Comparison of ENCODE assay signal across 9 mouse cellular contexts in genomic region chr12:73583813-73584609, GRCm38 (mm10). TPM values are rescaled to one million over a fixed set of nuclear protein-coding genes. Genes with fewer than 3 reads are reported as not detected.
DNase-seq lines count a peak whose midpoint lies in the region; ATAC-seq and TF ChIP-seq lines count a peak whose summit lies in the region.
"Had no signal": no experiment of that assay in that cellular context is flagged by ENCODE, and none has a peak within 500 bp of the region (broad histone marks: within the 10 kb centered on the region; RNA-seq: fewer than 3 reads in every experiment).

No protein-coding gene starts in this region.

- no peaks in the 10 kb centered on the region; the same call in 1 of the 2 replicates for H3K27me3 ChIP-seq in cerebellum, adult 2 months (ENCODE audit: control insufficient read depth, insufficient read depth, low read length)
- H3K27me3 ChIP-seq in intestine, postnatal 0 days (replicated peaks; ENCODE audit: control insufficient read depth, insufficient read depth, low read length) = no peaks in the 10 kb centered on the region
- peaks cover 9% of the 10 kb centered on the region; the same call in 1 of the 2 replicates for H3K27me3 ChIP-seq in lung, embryonic 15.5 days

- peak overlapping the region; percentile 100 for H3K4me2 ChIP-seq in intestine, postnatal 0 days (replicated peaks; ENCODE audit: low read depth)
- peak overlapping the region; percentile 96 for H3K4me2 ChIP-seq in lung, embryonic 15.5 days

- ATAC-seq in intestine, postnatal 0 days = peak; percentile 58
- ATAC-seq in lung, embryonic 15.5 days (ENCODE audit: borderline replicate concordance, extremely low read depth, low FRiP score, low TSS enrichment) = peak; percentile 80

- H3K4me3 ChIP-seq in cerebellum, adult 2 months (replicated peaks; ENCODE audit: insufficient read depth, low read depth, low read length) = peak overlapping the region; percentile 0
- peak overlapping the region; percentile 75 for H3K4me3 ChIP-seq in intestine, postnatal 0 days (ENCODE audit: low read depth, low read length)
- peak overlapping the region; percentile 70 for H3K4me3 ChIP-seq in lung, embryonic 15.5 days

- TF ChIP-seq POLR2A in cerebellum, adult 2 months (IDR thresholded peaks at IDR 0.05; ENCODE audit: borderline replicate concordance, insufficient read depth, low read length) = no peak

- DNase-seq in cerebellum, adult 2 months = no peak
- no peak for DNase-seq in cerebellum, adult 11 months
- DNase-seq in ZHBTc4 (ENCODE audit: low read depth, low spot score) = peak; percentile 58
- peak; percentile 98 for DNase-seq in heart, adult 11 months
- DNase-seq in retina, postnatal 1 day = peak; percentile 59
- DNase-seq in frontal cortex, postnatal 14 days (ENCODE audit: low spot score in 2 of 2) = no peak

- WGBS in cerebellum, adult 2 months = 10% methylated on average over 33 of the region's 33 CpGs
- 8% methylated on average over 33 of the region's 33 CpGs for WGBS in intestine, postnatal 0 days
- WGBS in lung, embryonic 15.5 days = 6% methylated on average over 33 of the region's 33 CpGs

- no peak for TF ChIP-seq CTCF in cerebellum, adult 2 months (IDR thresholded peaks at IDR 0.05; ENCODE audit: borderline replicate concordance, insufficient read depth, low read depth, low read length)
- TF ChIP-seq CTCF in intestine, postnatal 0 days (IDR thresholded peaks at IDR 0.05; ENCODE audit: low read depth) = peak; percentile 67

- no peak overlapping the region for H3K27ac ChIP-seq in cerebellum, adult 2 months (ENCODE audit: insufficient read depth, low read length)
- H3K27ac ChIP-seq in intestine, postnatal 0 days (ENCODE audit: low read depth, low read length) = peak overlapping the region; percentile 66
- H3K27ac ChIP-seq in lung, embryonic 15.5 days = peak overlapping the region; percentile 90

- H3K36me3 ChIP-seq in intestine, postnatal 0 days (ENCODE audit: control insufficient read depth, insufficient read depth) = no peaks in the 10 kb centered on the region
- H3K36me3 ChIP-seq in lung, embryonic 15.5 days = no peaks in the 10 kb centered on the region

- H3K9me3 ChIP-seq in intestine, postnatal 0 days (ENCODE audit: control insufficient read depth) = no peaks in the 10 kb centered on the region
- no peaks in the 10 kb centered on the region for H3K9me3 ChIP-seq in lung, embryonic 15.5 days

- H3K4me1 ChIP-seq in cerebellum, adult 2 months (ENCODE audit: control insufficient read depth, insufficient read depth, low read length) = no peaks in the 10 kb centered on the region
- no peaks in the 10 kb centered on the region; the same call in 1 of the 2 replicates for H3K4me1 ChIP-seq in intestine, postnatal 0 days (replicated peaks; ENCODE audit: control insufficient read depth, insufficient read depth, low read length)
- peaks cover 8% of the 10 kb centered on the region for H3K4me1 ChIP-seq in lung, embryonic 15.5 days

- peak overlapping the region; percentile 60 for H3K9ac ChIP-seq in intestine, postnatal 0 days (ENCODE audit: low read depth, low read length)
- H3K9ac ChIP-seq in lung, embryonic 15.5 days = peak overlapping the region; percentile 93

RNA-seq across cellular contexts. Expression of gene Prkch, which starts 0.6 kb away (rescaled TPM):
- polyA plus RNA-seq in cerebellum, adult 2 months (2012; rRNA removed) = 3.2 and 3.4 TPM in 2 replicates
- 3.3 and 3.7 TPM in 2 replicates for polyA plus RNA-seq in intestine, postnatal 0 days (2015; fragmentation: Nextera tagmentation; extraction: Ambion mirVana)
- 15.8 and 16.4 TPM in 2 replicates for polyA plus RNA-seq in lung, embryonic 15.5 days (2015; fragmentation: Nextera tagmentation; extraction: Ambion mirVana)

RNA-seq across cellular contexts. Expression of gene Tmem30b, which starts 37.8 kb away (rescaled TPM):
- 0.62 and 0.97 TPM in 2 replicates for polyA plus RNA-seq in cerebellum, adult 2 months (2012; rRNA removed)
- polyA plus RNA-seq in intestine, postnatal 0 days (2015; fragmentation: Nextera tagmentation; extraction: Ambion mirVana) = 83.6 and 84.5 TPM in 2 replicates
- 7.2 and 8.1 TPM in 2 replicates for polyA plus RNA-seq in lung, embryonic 15.5 days (2015; fragmentation: Nextera tagmentation; extraction: Ambion mirVana)
- polyA plus RNA-seq: C2C12 had no signal

Comparison
In these comparisons a context has a peak if more than half of its experiments do, and no peak if none do; other contexts are left out.
1. DNase-seq: peak in ZHBTc4 (single experiment), heart, adult 11 months (single experiment) and retina, postnatal 1 day (single experiment); none in cerebellum, adult 2 months (0 of 2), cerebellum, adult 11 months (single experiment) and frontal cortex, postnatal 14 days (0 of 2).
2. H3K4me3 ChIP-seq: peak in every context shown above with its lines; median percentile 75 in intestine, postnatal 0 days; 70 in lung, embryonic 15.5 days; 0 in cerebellum, adult 2 months.